Mouse (Mus musculus): ENCODE measurements at regions not wholly inside any gene's neighbourhood (a gene's known extent, or its start where the extent isn't known, plus 50 kb on each side); places are given as distances from the start of the nearest gene placed in this dataset.

DNA sequence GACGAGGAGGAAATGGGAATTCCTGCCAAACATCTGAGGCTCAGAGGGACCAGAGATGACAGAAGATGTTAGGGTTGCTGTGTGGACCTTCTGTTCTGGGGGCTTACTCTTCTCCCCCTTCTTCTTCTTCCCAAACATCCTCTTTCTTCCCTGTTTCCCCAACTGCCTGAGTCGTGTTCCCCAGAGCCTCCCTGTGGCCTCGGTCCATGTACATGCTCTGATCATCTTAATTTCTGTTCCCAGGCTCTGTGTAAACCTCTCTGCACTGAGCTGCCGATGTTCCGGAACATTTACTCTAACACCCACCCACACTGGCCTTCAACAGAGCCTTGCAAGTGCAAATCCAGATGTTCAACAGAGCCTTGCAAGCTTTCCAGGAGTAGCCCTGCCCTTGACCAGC is 90.1 kb upstream of the Adra1d start:
- no peak for DNase-seq (ENCODE audit: low spot score)
- WGBS, result 70% methylated on average over 5 of the region's 5 CpGs
- H3K4me3 ChIP-seq, result no peak overlapping the region
- peaks cover 13% of the 10 kb centered on the region for H3K4me1 ChIP-seq
- no peaks in the 10 kb centered on the region for H3K27me3 ChIP-seq (ENCODE audit: insufficient read depth, poor library complexity, severe bottlenecking)
- no peak overlapping the region for H3K27ac ChIP-seq
- 0 out of 2 replicates have a peak, but pooled peaks cover 3% of the 10 kb centered on the region for H3K9me3 ChIP-seq
- H3K36me3 ChIP-seq, result no peaks in the 10 kb centered on the region

DNA sequence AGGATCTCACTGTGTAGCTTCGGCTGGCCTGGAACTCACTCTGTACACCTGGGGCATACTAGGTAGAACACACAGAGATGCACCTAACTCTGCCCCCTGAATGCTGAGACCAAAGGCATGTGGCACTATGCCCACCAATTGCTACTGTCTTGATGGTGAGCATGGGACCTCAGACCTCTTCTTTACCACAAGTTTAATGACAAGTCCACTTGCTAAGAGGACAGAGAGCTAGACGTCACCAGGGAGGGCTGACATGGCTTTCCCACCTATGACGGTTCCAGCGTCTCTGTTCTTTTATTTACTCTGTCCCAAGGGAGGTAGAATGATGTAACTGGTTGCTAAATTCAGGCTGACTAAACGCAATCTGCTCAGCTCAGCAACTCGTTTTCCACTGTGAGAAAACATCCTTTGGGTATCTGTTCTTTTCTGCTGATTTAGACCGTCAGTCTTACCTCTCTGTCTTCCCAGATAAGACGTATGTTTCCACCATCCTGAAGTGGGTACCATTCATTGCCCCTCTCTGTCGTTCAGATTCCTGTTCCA is 88.6 kb upstream of the Adra1d start:
- peaks cover 13% of the 10 kb centered on the region for H3K4me1 ChIP-seq
- no peak overlapping the region for H3K27ac ChIP-seq
- no peak for DNase-seq (ENCODE audit: low spot score)
- H3K36me3 ChIP-seq, result no peaks in the 10 kb centered on the region
- H3K4me3 ChIP-seq, result no peak overlapping the region
- 0 out of 2 replicates have a peak, but pooled peaks cover 3% of the 10 kb centered on the region for H3K9me3 ChIP-seq
- 58% methylated on average over 9 of the region's 9 CpGs for WGBS
- H3K27me3 ChIP-seq (ENCODE audit: insufficient read depth, poor library complexity, severe bottlenecking), result no peaks in the 10 kb centered on the region

DNA sequence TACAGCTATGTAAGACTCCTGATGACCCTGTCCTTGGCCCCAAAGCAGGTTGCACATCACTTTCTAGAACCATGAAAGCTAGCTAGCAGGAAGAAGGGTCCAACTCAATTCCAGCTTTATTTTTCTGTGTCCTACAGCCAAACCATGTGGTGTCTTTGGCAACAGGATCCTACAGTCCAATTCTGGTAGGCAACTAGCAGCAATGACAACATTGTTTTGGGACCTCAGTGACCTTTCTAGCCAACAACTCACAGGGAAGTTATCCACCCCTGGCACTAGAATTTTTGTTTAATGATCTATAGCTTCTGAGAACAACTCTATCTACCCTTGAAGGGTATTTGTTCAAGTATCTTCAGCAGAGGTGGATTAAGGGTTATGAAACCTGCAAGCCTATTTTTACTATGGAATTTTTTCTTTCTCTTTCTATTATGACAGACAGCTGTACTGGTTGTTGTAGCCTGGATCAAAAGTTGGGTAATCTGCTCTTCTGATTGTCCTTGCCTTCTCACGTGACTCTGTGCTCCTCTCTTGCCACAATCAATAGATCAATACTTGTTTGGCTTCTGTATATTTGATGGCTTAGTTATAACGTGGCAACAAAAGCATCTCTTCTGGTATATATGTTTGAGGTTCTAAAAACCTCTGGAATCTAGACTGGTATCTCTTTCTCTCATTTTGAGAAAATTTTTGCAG is 82.2 kb upstream of the Adra1d start:
- WGBS, result 68% methylated on average over 2 of the region's 2 CpGs
- no peak for DNase-seq (ENCODE audit: low spot score)
- H3K36me3 ChIP-seq, result no peaks in the 10 kb centered on the region
- H3K9me3 ChIP-seq, result 0 out of 2 replicates have a peak, but pooled peaks cover 3% of the 10 kb centered on the region
- no peak overlapping the region for H3K27ac ChIP-seq
- no peak overlapping the region for H3K4me3 ChIP-seq
- no peaks in the 10 kb centered on the region for H3K4me1 ChIP-seq
- H3K27me3 ChIP-seq (ENCODE audit: insufficient read depth, poor library complexity, severe bottlenecking), result no peaks in the 10 kb centered on the region

DNA sequence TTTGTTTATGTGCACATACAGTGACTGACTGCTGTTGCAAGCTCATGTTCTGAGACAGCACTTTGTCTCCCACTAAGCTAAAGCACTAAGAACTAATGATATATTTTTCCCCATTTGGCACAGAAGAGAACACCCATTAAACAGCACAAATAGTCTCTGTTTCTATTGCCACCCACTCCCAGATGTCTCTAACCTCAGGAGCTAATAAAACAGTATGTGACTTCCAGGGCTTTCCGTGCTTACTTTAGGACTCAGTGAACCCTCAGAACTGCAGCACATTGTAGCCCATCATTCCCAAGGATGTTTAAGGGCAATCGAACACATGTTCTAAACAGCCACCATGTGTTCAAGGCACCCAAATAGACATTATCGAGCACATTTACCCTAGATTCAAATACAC is 80.4 kb upstream of the Adra1d start:
- Histone ChIP-seq H3K4me1 (no peaks in the 10 kb centered on the region), H3K27me3 (ENCODE audit: insufficient read depth, poor library complexity, severe bottlenecking) (no peaks in the 10 kb centered on the region), H3K27ac (no peak overlapping the region), H3K4me3 (no peak overlapping the region), H3K36me3 (no peaks in the 10 kb centered on the region), H3K9me3 (no peaks in the 10 kb centered on the region)
- WGBS, result 87% methylated on average over 3 of the region's 3 CpGs
- DNase-seq (ENCODE audit: low spot score), result no peak

DNA sequence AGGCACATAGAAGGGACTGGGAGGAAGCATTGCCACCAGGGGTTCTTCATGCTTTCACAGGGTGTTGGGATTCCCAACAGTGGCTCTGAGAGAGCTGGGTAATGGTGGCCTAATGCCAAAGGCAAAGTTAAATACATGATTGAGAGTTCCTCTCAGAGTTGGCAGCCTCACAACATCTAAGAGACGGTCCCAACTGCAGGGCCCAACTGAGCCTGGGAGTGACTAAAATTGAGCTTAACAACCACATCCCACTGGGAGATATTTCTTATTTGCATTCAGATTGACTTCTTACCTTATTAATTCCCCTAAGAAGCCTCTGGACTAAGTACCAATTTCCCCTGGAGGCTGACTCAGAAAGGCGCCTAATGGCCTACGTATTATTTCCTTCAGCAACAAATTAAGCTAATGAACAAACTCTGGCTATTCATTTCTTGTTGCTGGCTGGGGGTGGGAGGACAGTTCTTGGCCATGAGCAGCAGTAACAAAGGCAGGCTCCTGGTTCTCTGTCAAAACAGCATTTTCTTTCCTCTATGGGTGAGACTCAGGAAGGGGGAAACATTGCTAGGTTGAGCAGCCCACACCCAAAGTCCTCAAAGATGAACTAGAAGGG is 77.0 kb upstream of the Adra1d start:
- Histone ChIP-seq H3K27me3 (ENCODE audit: insufficient read depth, poor library complexity, severe bottlenecking) (no peaks in the 10 kb centered on the region), H3K9me3 (no peaks in the 10 kb centered on the region), H3K36me3 (no peaks in the 10 kb centered on the region), H3K4me3 (no peak overlapping the region), H3K4me1 (no peaks in the 10 kb centered on the region), H3K27ac (no peak overlapping the region)
- DNase-seq (ENCODE audit: low spot score), result no peak
- 85% methylated on average over 3 of the region's 3 CpGs for WGBS

DNA sequence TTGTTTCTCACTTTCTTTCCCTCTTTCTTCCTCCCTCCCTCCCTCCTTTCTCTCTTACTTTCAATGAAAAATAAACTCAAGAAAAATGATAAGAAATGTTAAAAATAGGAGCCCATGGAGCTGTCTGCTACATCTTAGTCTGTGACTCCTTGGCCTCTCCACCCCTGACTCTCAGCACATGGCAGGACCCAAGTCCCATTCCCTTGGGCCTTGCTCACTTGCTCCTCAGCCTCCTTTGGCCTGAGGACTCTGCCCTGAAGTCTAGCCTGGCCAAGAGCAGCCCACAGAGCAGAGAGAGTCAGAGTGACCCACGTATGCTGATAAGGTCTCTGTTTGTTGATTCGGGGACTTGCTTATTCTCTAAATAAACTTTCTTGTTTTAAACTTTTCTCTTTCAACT is 73.7 kb upstream of the Adra1d start:
- 45% methylated on average over 2 of the region's 2 CpGs for WGBS
- no peaks in the 10 kb centered on the region for H3K9me3 ChIP-seq

DNA sequence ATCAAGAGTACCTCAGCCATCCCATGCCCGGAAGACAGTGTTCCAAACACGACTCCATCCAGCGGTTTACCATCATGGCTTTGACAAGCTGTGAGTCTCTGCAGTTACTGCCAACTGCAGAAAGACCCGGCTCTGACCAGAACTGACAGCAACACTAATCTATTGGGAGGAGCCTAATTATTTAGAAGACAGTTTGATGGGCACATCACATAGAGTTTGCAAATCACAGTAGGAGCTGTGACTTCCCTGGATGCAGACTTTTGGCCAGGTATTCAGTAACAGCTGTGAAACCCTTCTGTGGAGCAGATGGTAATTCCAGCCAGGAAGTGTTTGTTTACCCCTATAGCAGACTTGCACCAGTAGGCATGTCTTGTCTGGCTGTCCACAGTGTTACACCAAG is 55.8 kb upstream of the Adra1d start:
- DNase-seq (ENCODE audit: low spot score), result no peak
- no peaks in the 10 kb centered on the region for H3K36me3 ChIP-seq
- no peak overlapping the region for H3K4me3 ChIP-seq
- H3K27ac ChIP-seq, result no peak overlapping the region
- WGBS, result 43% methylated on average over 4 of the region's 4 CpGs
- no peaks in the 10 kb centered on the region for H3K9me3 ChIP-seq
- H3K27me3 ChIP-seq (ENCODE audit: insufficient read depth, poor library complexity, severe bottlenecking), result no peaks in the 10 kb centered on the region
- no peaks in the 10 kb centered on the region for H3K4me1 ChIP-seq

More for the DNA sequence above, 73.7 kb upstream of the Adra1d start:
- Histone ChIP-seq H3K4me3 (no peak overlapping the region), H3K4me1 (no peaks in the 10 kb centered on the region), H3K27me3 (ENCODE audit: insufficient read depth, poor library complexity, severe bottlenecking) (no peaks in the 10 kb centered on the region), H3K27ac (no peak overlapping the region), H3K36me3 (no peaks in the 10 kb centered on the region)
- DNase-seq (ENCODE audit: low spot score), result no peak

DNA sequence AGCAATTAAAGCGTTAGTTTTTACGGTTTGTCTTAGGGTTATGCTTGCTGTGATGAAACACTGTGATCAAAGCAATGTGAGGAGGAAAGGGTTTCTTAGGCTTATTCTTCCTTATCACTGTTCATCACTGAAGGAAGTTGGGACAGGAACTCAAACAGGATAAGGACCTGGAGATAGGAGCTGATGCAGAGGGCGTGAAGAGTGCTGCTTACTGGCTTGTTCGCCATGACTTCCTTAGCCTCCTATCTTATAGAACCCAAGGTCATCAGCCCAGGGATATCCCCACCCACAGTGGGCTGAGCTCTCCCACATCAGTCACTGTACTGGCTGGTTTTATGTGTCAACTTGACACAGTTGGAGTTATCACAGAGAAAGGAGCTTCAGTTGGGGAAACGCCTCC is 50.4 kb upstream of the Adra1d start:
- no peak for DNase-seq (ENCODE audit: low spot score)
- WGBS, result 50% methylated on average over 5 of the region's 5 CpGs
- Histone ChIP-seq H3K4me1 (no peaks in the 10 kb centered on the region), H3K4me3 (no peak overlapping the region), H3K27ac (no peak overlapping the region), H3K9me3 (no peaks in the 10 kb centered on the region), H3K36me3 (no peaks in the 10 kb centered on the region), H3K27me3 (ENCODE audit: insufficient read depth, poor library complexity, severe bottlenecking) (no peaks in the 10 kb centered on the region)
